Mouse (Mus musculus): ENCODE results near the gene Ccdc9b.

The Ccdc9b gene

DNA sequence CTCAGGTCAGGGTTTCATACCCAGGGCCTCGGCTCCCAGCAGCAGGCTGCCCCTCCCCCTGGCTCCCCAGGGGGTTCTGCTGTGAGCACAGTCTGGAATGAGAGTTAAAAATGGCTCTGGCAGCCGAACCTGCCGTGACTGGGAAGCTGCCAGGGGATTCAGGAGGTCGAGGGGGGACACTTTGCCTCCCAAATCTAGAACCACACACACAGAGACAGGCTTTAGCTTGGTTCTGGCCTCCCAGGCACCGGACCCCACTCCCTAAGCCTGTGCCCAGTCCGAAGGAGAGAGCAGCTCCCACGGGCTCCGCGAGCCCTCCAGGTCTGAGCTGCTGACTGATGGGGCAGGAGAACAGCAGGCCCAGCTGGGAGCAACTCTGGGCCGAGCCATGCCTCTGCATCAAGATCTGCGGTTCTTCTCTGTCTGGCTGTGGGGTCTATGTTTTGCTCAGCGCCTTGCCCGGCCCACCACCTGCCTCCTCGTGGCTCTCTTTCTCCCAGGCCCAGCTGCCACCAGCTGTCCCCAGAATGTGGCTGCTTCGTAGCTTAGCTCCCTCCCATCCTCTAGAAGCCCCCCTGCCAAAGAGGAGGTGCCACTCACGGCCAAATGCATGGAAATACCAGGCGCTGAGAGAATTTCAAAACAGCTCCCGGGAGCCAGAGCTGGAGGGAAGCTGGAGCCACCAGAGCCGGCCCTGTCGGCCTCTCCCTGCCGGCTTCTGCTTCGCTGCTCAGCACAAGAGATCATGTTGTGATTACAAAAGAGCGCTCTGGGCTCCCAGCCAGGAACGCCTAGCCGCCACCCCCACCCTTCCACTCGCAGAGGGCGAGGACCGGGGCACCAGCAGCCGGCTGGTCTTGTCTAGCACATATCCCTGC is at the start of gene Ccdc9b:
Ccdc9b (minus strand) TSS at position 756 of the 878 bp plus-strand sequence.
- in situ Hi-C loops (cut with MboI; ENCODE audit: low pct_unique_long_range_greater_than_20kb in 1 of 2, low sequenced_read_pairs in 2 of 2, unreplicated experiment in 1 of 2), result loop anchor here (5.0 kb wide), 2 partner anchors 120 to 130 kb away; no protein-coding TSS in a partner anchor

DNA sequence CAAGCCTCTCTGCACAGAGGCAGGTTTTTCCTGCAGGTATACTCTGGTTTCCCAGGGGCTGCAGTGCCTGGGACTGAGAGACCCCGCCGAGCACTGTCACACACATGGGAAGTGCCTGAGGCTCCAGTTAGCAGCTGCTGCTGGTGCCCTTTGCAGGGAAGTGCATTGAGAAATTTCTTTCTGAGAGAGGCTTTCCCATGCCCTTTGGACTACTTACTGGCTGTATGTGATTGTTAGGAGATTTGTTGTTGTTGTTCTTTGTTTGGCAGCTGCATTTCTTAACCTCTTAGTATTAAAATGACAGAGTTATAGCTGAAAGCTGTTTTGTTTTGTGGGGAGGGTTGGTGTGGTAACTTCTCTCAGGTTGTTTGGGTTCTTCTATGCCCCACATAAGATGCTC is 48.4 kb upstream of the Ccdc9b start:
- in situ Hi-C loops (cut with MboI; ENCODE audit: low pct_unique_long_range_greater_than_20kb in 1 of 2, low sequenced_read_pairs in 2 of 2, unreplicated experiment in 1 of 2), result no loop called here

DNA sequence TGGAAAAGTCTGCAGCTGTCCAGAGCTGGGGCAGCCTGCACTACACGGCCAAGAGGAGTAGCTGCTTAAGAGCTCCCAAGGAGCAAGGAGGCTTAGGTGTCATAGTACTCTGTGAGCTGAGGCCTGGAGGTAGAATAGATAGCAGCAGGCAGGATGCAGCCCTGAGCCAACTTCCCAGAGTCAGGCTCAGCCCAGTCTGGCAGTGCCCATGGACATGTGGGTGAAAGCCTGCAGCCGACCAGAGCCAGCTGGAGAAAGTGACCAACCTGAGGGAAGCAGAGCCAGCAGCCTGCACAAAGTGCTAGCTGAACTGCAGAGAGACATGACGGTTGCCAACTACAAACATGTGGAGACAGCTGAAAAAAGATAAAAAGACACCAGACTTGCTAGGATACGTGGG is 44.4 kb upstream of the Ccdc9b start:
- in situ Hi-C loops (cut with MboI; ENCODE audit: low pct_unique_long_range_greater_than_20kb in 1 of 2, low sequenced_read_pairs in 2 of 2, unreplicated experiment in 1 of 2), result no loop called here

GRCm38 (mm10) chr2:118805756-118806155 is 43.3 kb upstream of the Ccdc9b start:
- in situ Hi-C loops (cut with MboI; ENCODE audit: low pct_unique_long_range_greater_than_20kb in 1 of 2, low sequenced_read_pairs in 2 of 2, unreplicated experiment in 1 of 2), result no loop called here

DNA sequence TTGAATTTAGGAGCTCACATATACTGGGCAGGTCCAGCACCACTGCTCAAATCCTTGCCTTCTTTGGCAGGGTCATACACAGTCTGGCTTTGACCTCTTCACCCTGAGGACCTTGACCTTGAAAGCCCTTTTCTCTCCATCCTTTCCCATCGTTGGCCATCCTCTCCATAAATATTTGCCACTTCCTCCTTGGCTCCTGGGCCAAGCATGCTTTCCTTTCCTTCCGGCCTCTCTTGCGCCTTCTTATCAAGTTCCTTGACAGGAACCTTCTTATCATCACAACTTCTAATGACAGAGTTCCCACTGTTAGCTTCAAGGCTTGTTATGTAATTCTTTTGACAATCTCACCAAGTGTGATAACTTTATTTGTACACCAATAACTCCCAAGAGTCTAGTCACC is 42.7 kb upstream of the Ccdc9b start:
- in situ Hi-C loops (cut with MboI; ENCODE audit: low pct_unique_long_range_greater_than_20kb in 1 of 2, low sequenced_read_pairs in 2 of 2, unreplicated experiment in 1 of 2), result no loop called here

DNA sequence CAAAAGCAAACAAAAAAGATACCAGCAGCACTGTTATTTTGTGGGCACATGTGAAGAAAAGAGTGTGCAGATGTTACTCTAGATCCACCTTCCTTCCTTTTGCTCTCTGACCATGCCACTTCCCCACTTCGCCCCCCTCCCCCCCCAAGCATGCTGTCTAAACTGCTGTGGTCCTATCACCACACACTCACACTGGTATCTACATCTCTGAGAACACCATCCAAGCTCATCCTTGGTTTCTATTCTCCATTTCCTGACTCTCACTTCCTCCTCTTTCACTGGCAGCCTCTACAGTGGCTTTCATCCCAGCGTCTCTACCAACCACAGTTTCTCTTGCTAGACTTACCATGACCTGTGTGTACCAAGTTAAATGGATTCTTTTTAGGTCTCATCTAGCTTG is 42.0 kb upstream of the Ccdc9b start:
- in situ Hi-C loops (cut with MboI; ENCODE audit: low pct_unique_long_range_greater_than_20kb in 1 of 2, low sequenced_read_pairs in 2 of 2, unreplicated experiment in 1 of 2), result no loop called here

DNA sequence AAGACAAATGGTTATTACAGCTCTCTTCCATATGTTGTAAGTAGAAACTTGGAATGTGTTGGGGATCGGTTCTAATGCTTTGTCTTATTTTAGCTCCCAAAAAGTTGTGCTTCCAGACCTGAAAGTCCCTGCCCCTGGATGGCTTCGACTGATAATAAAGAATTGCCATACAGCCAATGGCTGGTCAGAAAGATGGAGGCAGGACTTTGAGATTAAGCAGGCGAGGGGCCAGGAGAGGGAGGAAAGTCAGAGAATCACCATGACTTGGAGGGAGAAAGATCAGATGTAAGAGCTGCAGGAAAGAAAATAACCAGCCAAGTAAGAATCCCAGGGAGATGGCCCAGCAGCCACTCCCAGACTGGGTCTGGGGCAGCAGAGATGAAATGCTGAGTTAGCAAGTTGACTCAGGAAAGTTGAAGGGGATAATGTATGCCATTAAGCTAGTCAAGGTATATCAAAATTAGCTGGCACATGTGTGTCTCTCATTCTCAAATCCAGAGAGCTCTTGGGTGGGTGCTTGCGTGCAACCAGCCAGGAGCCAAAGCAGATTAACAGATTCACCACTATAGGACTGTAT is 40.2 kb upstream of the Ccdc9b start:
- in situ Hi-C loops (cut with MboI; ENCODE audit: low pct_unique_long_range_greater_than_20kb in 1 of 2, low sequenced_read_pairs in 2 of 2, unreplicated experiment in 1 of 2), result no loop called here

DNA sequence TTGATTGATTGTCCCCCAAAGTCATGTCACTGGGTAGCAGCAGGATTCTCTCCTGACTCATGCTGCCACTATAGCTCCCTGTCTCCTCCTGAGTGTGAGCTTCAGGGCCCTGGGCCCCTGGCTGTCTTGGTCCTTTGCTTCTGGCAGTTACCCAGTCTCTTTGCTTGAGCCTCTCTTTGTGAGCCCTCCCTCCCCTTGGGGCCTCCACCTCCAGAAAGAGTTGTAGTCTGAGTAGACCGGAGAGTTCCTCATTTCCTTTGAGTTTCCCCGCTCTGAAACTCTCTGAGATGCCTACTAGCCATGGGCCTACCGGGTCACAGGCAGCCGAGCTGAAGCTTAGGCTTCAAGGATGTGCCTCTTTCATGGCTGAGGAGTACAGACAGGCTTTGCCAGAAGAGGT is 31.2 kb upstream of the Ccdc9b start:
- in situ Hi-C loops (cut with MboI; ENCODE audit: low pct_unique_long_range_greater_than_20kb in 1 of 2, low sequenced_read_pairs in 2 of 2, unreplicated experiment in 1 of 2), result no loop called here

DNA sequence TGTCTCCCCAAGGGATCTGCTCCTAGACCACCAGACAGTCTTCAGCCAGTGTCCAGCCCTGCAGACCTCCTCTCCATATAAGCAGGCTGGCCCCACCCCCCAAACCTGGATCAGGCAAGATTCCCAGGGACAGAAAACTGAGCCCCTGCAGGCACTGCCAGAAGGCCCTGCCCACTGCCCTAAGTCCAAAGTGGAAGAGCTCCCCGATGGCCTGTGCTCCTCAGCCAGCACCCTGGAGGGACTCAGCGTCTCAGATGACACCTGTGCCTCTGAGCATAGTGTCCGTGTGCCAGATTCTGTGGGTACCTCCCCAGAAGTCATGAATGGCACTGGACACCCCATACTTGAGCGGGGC is 29.8 kb upstream of the Ccdc9b start:
- in situ Hi-C loops (cut with MboI; ENCODE audit: low pct_unique_long_range_greater_than_20kb in 1 of 2, low sequenced_read_pairs in 2 of 2, unreplicated experiment in 1 of 2), result no loop called here

GRCm38 (mm10) chr2:118791591-118792258 is 29.3 kb upstream of the Ccdc9b start:
- in situ Hi-C loops (cut with MboI; ENCODE audit: low pct_unique_long_range_greater_than_20kb in 1 of 2, low sequenced_read_pairs in 2 of 2, unreplicated experiment in 1 of 2), result no loop called here

DNA sequence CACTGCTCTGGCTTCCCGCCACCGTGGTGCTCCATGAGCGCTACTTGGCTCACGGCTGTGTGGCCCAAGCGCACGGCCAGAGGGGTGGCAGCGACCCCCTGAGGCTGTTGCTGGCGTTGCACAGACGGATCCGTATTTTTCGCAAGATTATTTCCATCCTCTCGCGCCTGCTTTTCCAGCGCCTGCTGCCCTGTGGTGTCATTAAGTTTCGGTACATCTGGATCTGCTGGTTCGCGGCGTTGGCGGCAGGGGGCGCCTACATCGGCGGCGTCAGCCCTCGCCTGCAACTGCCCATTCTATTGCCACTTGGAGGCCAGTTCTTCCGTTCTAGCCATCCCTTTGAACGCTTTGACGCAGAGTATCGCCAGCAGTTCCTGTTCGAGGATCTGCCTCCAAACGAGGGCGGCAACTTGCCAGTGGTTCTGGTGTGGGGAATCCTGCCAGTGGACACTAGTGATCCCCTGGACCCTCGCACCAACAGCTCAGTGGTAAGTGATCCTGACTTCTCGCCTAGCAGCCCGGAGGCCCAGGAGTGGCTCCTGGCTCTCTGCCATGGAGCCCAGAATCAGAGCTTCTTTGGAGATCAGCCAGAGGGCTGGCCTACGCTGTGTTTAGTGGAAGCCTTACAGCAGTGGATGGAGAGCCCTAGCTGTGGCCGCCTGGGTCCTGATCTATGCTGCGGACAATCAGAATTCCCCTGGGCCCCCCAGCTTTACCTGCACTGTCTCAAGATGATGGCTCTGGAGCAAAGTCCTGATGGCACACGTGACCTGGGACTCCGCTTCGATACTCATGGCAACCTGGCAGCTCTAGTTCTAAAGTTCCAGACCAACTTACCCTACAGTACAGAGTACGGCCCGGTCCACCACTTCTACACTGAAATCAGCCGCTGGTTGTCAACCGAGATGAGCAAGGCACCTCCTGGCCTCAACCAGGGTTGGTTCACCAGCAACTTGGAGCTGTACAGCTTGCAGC is 28.4 kb upstream of the Ccdc9b start:
- in situ Hi-C loops (cut with MboI; ENCODE audit: low pct_unique_long_range_greater_than_20kb in 1 of 2, low sequenced_read_pairs in 2 of 2, unreplicated experiment in 1 of 2), result no loop called here

DNA sequence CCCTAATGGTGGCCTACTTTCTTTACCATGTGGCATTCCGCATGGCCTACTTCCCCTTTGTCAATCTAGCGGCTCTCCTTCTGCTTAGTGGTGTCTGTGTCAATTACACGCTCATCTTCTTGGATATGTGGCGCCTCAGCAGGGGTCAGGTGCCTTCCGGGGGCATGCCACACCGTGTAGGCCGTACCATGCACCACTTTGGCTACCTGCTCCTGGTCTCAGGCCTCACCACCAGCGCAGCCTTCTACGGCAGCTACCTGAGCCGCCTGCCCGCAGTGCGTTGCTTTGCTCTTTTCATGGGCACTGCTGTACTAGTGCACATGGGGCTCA is 27.7 kb upstream of the Ccdc9b start:
- in situ Hi-C loops (cut with MboI; ENCODE audit: low pct_unique_long_range_greater_than_20kb in 1 of 2, low sequenced_read_pairs in 2 of 2, unreplicated experiment in 1 of 2), result no loop called here

DNA sequence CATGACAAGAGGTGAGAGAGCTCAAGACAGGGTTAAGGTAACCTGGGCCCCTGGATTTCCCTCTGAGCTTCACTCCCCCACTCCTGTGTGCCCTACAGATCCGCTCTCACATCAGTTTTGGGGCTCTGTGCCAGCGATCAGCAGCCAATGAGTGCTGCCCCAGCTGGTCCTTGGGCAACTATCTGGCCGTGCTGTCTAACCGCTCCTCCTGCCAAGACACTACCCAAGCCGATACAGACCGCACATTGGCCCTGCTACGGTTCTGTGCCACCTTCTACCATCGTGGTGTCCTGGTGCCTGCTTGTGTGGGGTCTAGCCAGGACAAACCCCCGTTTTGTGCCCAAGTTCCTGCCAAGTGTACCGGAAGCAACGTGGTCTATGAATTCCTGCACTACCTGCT is 27.0 kb upstream of the Ccdc9b start:
- in situ Hi-C loops (cut with MboI; ENCODE audit: low pct_unique_long_range_greater_than_20kb in 1 of 2, low sequenced_read_pairs in 2 of 2, unreplicated experiment in 1 of 2), result no loop called here

DNA sequence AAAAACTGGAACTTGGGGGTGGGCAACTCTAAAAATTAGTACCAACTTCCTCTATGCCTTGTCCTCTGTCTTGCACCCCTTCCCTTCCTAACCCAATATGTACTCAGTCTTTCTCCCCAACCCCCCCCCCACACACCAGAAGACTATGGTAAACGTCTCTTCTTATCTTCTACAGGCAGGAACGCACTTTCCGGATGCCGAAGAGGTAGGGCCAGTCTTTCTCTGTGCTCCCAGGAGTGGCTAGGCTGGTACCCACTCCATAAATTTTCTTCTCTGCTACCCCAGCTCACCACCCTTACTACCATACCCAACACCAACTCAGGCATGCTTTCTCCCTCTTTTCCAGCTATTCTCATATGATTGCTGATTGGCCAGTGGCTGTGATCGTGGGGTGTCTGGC is 24.1 kb upstream of the Ccdc9b start:
- in situ Hi-C loops (cut with MboI; ENCODE audit: low pct_unique_long_range_greater_than_20kb in 1 of 2, low sequenced_read_pairs in 2 of 2, unreplicated experiment in 1 of 2), result no loop called here

GRCm38 (mm10) chr2:118783663-118784062 is 21.2 kb upstream of the Ccdc9b start:
- in situ Hi-C loops (cut with MboI; ENCODE audit: low pct_unique_long_range_greater_than_20kb in 1 of 2, low sequenced_read_pairs in 2 of 2, unreplicated experiment in 1 of 2), result no loop called here

GRCm38 (mm10) chr2:118783093-118783492 is 20.6 kb upstream of the Ccdc9b start:
- in situ Hi-C loops (cut with MboI; ENCODE audit: low pct_unique_long_range_greater_than_20kb in 1 of 2, low sequenced_read_pairs in 2 of 2, unreplicated experiment in 1 of 2), result no loop called here

DNA sequence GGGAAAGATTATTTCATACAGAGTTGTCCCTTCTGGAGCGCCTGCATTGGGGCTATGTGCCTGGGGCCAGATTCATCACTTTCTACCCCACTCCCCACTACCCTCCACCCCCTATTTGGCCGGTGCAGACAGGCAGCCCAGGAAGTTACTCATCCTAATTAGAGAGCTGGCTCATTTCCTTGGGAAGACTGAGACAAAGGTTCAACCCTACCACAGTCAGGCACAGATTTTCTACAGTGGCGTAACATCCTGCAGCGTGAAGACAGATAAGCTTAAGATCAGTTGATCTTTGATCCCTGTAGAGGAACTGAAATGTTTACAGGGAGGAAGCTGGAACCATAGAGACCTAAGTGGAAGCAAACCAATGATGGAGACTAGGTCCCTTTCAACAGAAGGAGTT is 19.8 kb upstream of the Ccdc9b start:
- in situ Hi-C loops (cut with MboI; ENCODE audit: low pct_unique_long_range_greater_than_20kb in 1 of 2, low sequenced_read_pairs in 2 of 2, unreplicated experiment in 1 of 2), result no loop called here

- in situ Hi-C loops (cut with MboI; ENCODE audit: low pct_unique_long_range_greater_than_20kb in 1 of 2, low sequenced_read_pairs in 2 of 2, unreplicated experiment in 1 of 2), result no loop called here
Measured at GRCm38 (mm10) chr2:118781115-118781514, 18.7 kb upstream of the Ccdc9b start.

Data from mouse embryonic stem cell (cell line).